Mouse (Mus musculus) neural tube, embryonic 10.5 days (tissue): ENCODE data around the gene Hunk.

Experiments
- DNase-seq: peaks from one replicate; pipeline ENCODE4 v3.0.0-alpha.2; 2017; ENCODE audit warnings: low spot score; ENCODE audit errors: extremely low spot score

Gene Hunk

GRCm38 (mm10) chr16:90435231-90435630, 49.4 kb downstream of the Hunk start:
- no peak for DNase-seq

GRCm38 (mm10) chr16:90437276-90437675, 51.5 kb downstream of the Hunk start:
- DNase-seq, result peak; percentile 45

- no peak for DNase-seq
Observed at GRCm38 (mm10) chr16:90439493-90439892, 53.7 kb downstream of the Hunk start.

GRCm38 (mm10) chr16:90440654-90441053, 54.8 kb downstream of the Hunk start:
- no peak for DNase-seq

GRCm38 (mm10) chr16:90442991-90443390, 57.2 kb downstream of the Hunk start:
- DNase-seq, result no peak

GRCm38 (mm10) chr16:90453197-90453596, 67.4 kb downstream of the Hunk start:
- DNase-seq, result no peak

- DNase-seq, result no peak
Observed at GRCm38 (mm10) chr16:90456495-90457125, 70.8 kb downstream of the Hunk start.

- no peak for DNase-seq
Observed at GRCm38 (mm10) chr16:90458899-90459610, 73.2 kb downstream of the Hunk start.

- no peak for DNase-seq
Observed at GRCm38 (mm10) chr16:90461304-90461905, 75.6 kb downstream of the Hunk start.

GRCm38 (mm10) chr16:90462728-90463275, 77.0 kb downstream of the Hunk start:
- no peak for DNase-seq

- DNase-seq, result no peak
Observed at GRCm38 (mm10) chr16:90465154-90465553, 79.3 kb downstream of the Hunk start.

- DNase-seq, result no peak
Observed at GRCm38 (mm10) chr16:90468286-90468685, 82.5 kb downstream of the Hunk start.

GRCm38 (mm10) chr16:90475701-90476229, 90.0 kb downstream of the Hunk start:
- DNase-seq, result no peak

GRCm38 (mm10) chr16:90481612-90482011, 95.8 kb downstream of the Hunk start:
- DNase-seq, result no peak

GRCm38 (mm10) chr16:90483341-90483740, 97.5 kb downstream of the Hunk start:
- no peak for DNase-seq

GRCm38 (mm10) chr16:90485125-90485524, 99.3 kb downstream of the Hunk start:
- DNase-seq, result no peak

- no peak for DNase-seq
Observed at GRCm38 (mm10) chr16:90485599-90485998, 99.8 kb downstream of the Hunk start.

- DNase-seq, result no peak
Observed at GRCm38 (mm10) chr16:90490066-90490465, 104.3 kb downstream of the Hunk start.

- DNase-seq, result no peak
Observed at GRCm38 (mm10) chr16:90491898-90492499, 106.2 kb downstream of the Hunk start.

- DNase-seq, result no peak
Observed at GRCm38 (mm10) chr16:90496930-90497329, 111.1 kb downstream of the Hunk start.

- DNase-seq, result no peak
Observed at GRCm38 (mm10) chr16:90497749-90498464, 112.1 kb downstream of the Hunk start.
